Mouse (Mus musculus) lung, postnatal 36 days (tissue): Measurements from ENCODE around the gene Lypd8.
"Not testable (repeated sequence)": the region's sequence is repeated elsewhere in the genome, so short reads cannot be mapped to it uniquely, and the experiment has no call there.

Experiments used
- DNase-seq: peaks from one replicate; pipeline ENCODE4 v3.0.0; 2022; ENCODE audit warnings: mixed read lengths

The Lypd8 gene

GRCm38 (mm10) chr11:58378763-58379278, at the start of gene Lypd8:
Gene Lypd8, plus strand, starts transcription at chr11:58379043.
- no peak for DNase-seq

GRCm38 (mm10) chr11:58329906-58330275, 49.0 kb upstream of the Lypd8 start:
- DNase-seq, result peak; percentile 8

- DNase-seq, result peak; percentile 95
These were observed 48.3 kb upstream of the Lypd8 start, which contains the start of the genes Zfp672 and Sh3bp5l for GRCm38 (mm10) chr11:58330276-58331148. Gene Zfp672, minus strand, starts transcription at chr11:58330339. Gene Sh3bp5l, plus strand, starts transcription at chr11:58330724.

- DNase-seq, result no peak
These were observed 47.7 kb upstream of the Lypd8 start for GRCm38 (mm10) chr11:58331149-58331495.

GRCm38 (mm10) chr11:58331546-58331945, 47.3 kb upstream of the Lypd8 start:
- DNase-seq, result no peak

- DNase-seq, result peak; percentile 60
These were observed 44.1 kb upstream of the Lypd8 start for GRCm38 (mm10) chr11:58334746-58335145.

GRCm38 (mm10) chr11:58346745-58347144, 32.1 kb upstream of the Lypd8 start:
- no peak for DNase-seq

GRCm38 (mm10) chr11:58350628-58351027, 28.2 kb upstream of the Lypd8 start:
- no peak for DNase-seq

- no peak for DNase-seq
These were observed 27.7 kb upstream of the Lypd8 start for GRCm38 (mm10) chr11:58351179-58351578.

- no peak for DNase-seq
These were observed 25.9 kb upstream of the Lypd8 start for GRCm38 (mm10) chr11:58352681-58353548.

- no peak for DNase-seq
These were observed 25.1 kb upstream of the Lypd8 start for GRCm38 (mm10) chr11:58353709-58354108.

GRCm38 (mm10) chr11:58354476-58354875, 24.4 kb upstream of the Lypd8 start:
- no peak for DNase-seq

GRCm38 (mm10) chr11:58354927-58355326, 23.9 kb upstream of the Lypd8 start:
- no peak for DNase-seq

- DNase-seq, result no peak
These were observed 21.8 kb upstream of the Lypd8 start for GRCm38 (mm10) chr11:58357042-58357441.

GRCm38 (mm10) chr11:58357844-58358534, 20.9 kb upstream of the Lypd8 start:
- no peak for DNase-seq

- not testable (repeated sequence) for DNase-seq
These were observed 16.3 kb upstream of the Lypd8 start for GRCm38 (mm10) chr11:58362562-58362961.

GRCm38 (mm10) chr11:58364454-58364853, 14.4 kb upstream of the Lypd8 start:
- no peak for DNase-seq

- not testable (repeated sequence) for DNase-seq
These were observed 12.7 kb upstream of the Lypd8 start for GRCm38 (mm10) chr11:58366191-58366590.

GRCm38 (mm10) chr11:58377273-58377672, 1.6 kb upstream of the Lypd8 start:
- DNase-seq, result no peak

- DNase-seq, result no peak
These were observed 1.2 kb upstream of the Lypd8 start for GRCm38 (mm10) chr11:58377686-58378085.

- no peak for DNase-seq
These were observed 673 bp downstream of the Lypd8 start for GRCm38 (mm10) chr11:58379516-58379915.

GRCm38 (mm10) chr11:58382471-58382870, 3.6 kb downstream of the Lypd8 start:
- DNase-seq, result no peak
